Mouse (Mus musculus): Measurements from ENCODE around the gene Chaf1a. TPM values are rescaled to one million over a fixed set of nuclear protein-coding genes. Genes with fewer than 3 reads are reported as not detected.

Chaf1a gene
- polyA plus RNA-seq (2012; rRNA removed), result 7.5 and 9.6 TPM in 2 replicates

GRCm38 (mm10) chr17:56040030-56040856 is at the start of gene Chaf1a:
Gene Chaf1a, plus strand, starts transcription at chr17:56040439.

GRCm38 (mm10) chr17:56005415-56006061 is 34.7 kb upstream of the Chaf1a start, which contains the start of the genes Stap2 and Mpnd:
Gene Stap2, minus strand, starts transcription at chr17:56005584.
Gene Mpnd, plus strand, starts transcription at chr17:56005711.

GRCm38 (mm10) chr17:56036176-56036900 is 3.9 kb upstream of the Chaf1a start, which contains the start of gene Sh3gl1:
Gene Sh3gl1, minus strand, starts transcription at chr17:56036635.

GRCm38 (mm10) chr17:56074827-56075208 is 34.6 kb downstream of the Chaf1a start, which contains the start of gene Ubxn6:
Gene Ubxn6, minus strand, starts transcription at chr17:56075028.

GRCm38 (mm10) chr17:56078880-56079795 is 38.9 kb downstream of the Chaf1a start, which contains the start of gene Hdgfl2:
Gene Hdgfl2, plus strand, starts transcription at chr17:56079634.

GRCm38 (mm10) chr17:56109219-56110051 is 69.2 kb downstream of the Chaf1a start, which contains the start of gene Plin4:
Gene Plin4, minus strand, starts transcription at chr17:56109803.

GRCm38 (mm10) chr17:56117251-56117710 is 77.0 kb downstream of the Chaf1a start, which contains the start of gene Plin5:
Gene Plin5, minus strand, starts transcription at chr17:56117596.

GRCm38 (mm10) chr17:56121826-56122225 is 81.6 kb downstream of the Chaf1a start, which contains the start of gene Lrg1:
Gene Lrg1, minus strand, starts transcription at chr17:56122001.

Other genes starting within 250 kb of the Chaf1a start
- 0.17 and 0.26 TPM in 2 replicates for gene Zfp119a, start 161.5 kb upstream of the Chaf1a start, polyA plus RNA-seq (2012; rRNA removed)
- gene Zfp959, start 148.3 kb upstream of the Chaf1a start, polyA plus RNA-seq (2012; rRNA removed), result 0.54 and 1.1 TPM in 2 replicates
- gene Zfp119b, start 90.9 kb upstream of the Chaf1a start, polyA plus RNA-seq (2012; rRNA removed), result 0.09 and 0.15 TPM in 2 replicates
- gene Ebi3, start 87.8 kb upstream of the Chaf1a start, polyA plus RNA-seq (2012; rRNA removed), result 5.9 and 6.5 TPM in 2 replicates
- gene Yju2, start 81.3 kb upstream of the Chaf1a start, polyA plus RNA-seq (2012; rRNA removed), result 12.5 and 12.9 TPM in 2 replicates
- 5.9 and 7.1 TPM in 2 replicates for gene Shd, start 70.0 kb upstream of the Chaf1a start, polyA plus RNA-seq (2012; rRNA removed)
- gene Fsd1, start 53.9 kb upstream of the Chaf1a start, polyA plus RNA-seq (2012; rRNA removed), result 4.5 and 4.8 TPM in 2 replicates
- gene Stap2, start 34.9 kb upstream of the Chaf1a start, polyA plus RNA-seq (2012; rRNA removed), result 19.2 and 21.4 TPM in 2 replicates
- gene Mpnd, start 34.7 kb upstream of the Chaf1a start, polyA plus RNA-seq (2012; rRNA removed), result 270 and 333 TPM in 2 replicates
- gene Sh3gl1, start 3.8 kb upstream of the Chaf1a start, polyA plus RNA-seq (2012; rRNA removed), result 126 and 128 TPM in 2 replicates
- 58.5 and 83.0 TPM in 2 replicates for gene Ubxn6, start 34.6 kb downstream of the Chaf1a start, polyA plus RNA-seq (2012; rRNA removed)
- 52.3 and 75.6 TPM in 2 replicates for gene Hdgfl2, start 39.2 kb downstream of the Chaf1a start, polyA plus RNA-seq (2012; rRNA removed)
- gene Plin4, start 69.4 kb downstream of the Chaf1a start, polyA plus RNA-seq (2012; rRNA removed), result 206 and 215 TPM in 2 replicates
- gene Plin5, start 77.2 kb downstream of the Chaf1a start, polyA plus RNA-seq (2012; rRNA removed), result 19.0 and 42.0 TPM in 2 replicates
- 76.6 and 100 TPM in 2 replicates for gene Lrg1, start 81.6 kb downstream of the Chaf1a start, polyA plus RNA-seq (2012; rRNA removed)
- 15.5 and 19.9 TPM in 2 replicates for gene Sema6b, start 99.9 kb downstream of the Chaf1a start, polyA plus RNA-seq (2012; rRNA removed)
- gene Tnfaip8l1, start 122.0 kb downstream of the Chaf1a start, polyA plus RNA-seq (2012; rRNA removed), result 9.7 and 10.3 TPM in 2 replicates
- 124 and 131 TPM in 2 replicates for gene Mydgf, start 143.5 kb downstream of the Chaf1a start, polyA plus RNA-seq (2012; rRNA removed)
- 58.6 and 59.5 TPM in 2 replicates for gene Dpp9, start 178.5 kb downstream of the Chaf1a start, polyA plus RNA-seq (2012; rRNA removed)
- gene Fem1a, start 216.4 kb downstream of the Chaf1a start, polyA plus RNA-seq (2012; rRNA removed), result 39.9 and 52.7 TPM in 2 replicates
- 29.8 and 32.7 TPM in 2 replicates for gene Ticam1, start 236.3 kb downstream of the Chaf1a start, polyA plus RNA-seq (2012; rRNA removed)